Mouse (Mus musculus): ENCODE data around the gene G6pd2. TPM values are rescaled to one million over a fixed set of nuclear protein-coding genes. Genes with fewer than 3 reads are reported as not detected.

The G6pd2 gene
- total RNA-seq (2021), result under 1 TPM in 1 of 2 experiments, not detected in 1; 0.17 TPM
- long read RNA-seq, experiment 1, result 0 reads
- long read RNA-seq, experiment 2, result 0 reads

GRCm38 (mm10) chr5:61808516-61808915 is at the start of gene G6pd2:
G6pd2 (plus strand) TSS chr5:61808816.
- DNase-seq (ENCODE audit: low spot score in 2 of 2), result no peak

GRCm38 (mm10) chr5:61764214-61764613 is 44.4 kb upstream of the G6pd2 start:
- DNase-seq (ENCODE audit: low spot score in 2 of 2), result no peak

- no peak for DNase-seq (ENCODE audit: low spot score in 2 of 2)
Measured at GRCm38 (mm10) chr5:61832935-61833551, 24.4 kb downstream of the G6pd2 start.

GRCm38 (mm10) chr5:61843891-61844290 is 35.3 kb downstream of the G6pd2 start:
- no peak for DNase-seq (ENCODE audit: low spot score in 2 of 2)

Measured in adrenal gland, postnatal 4 days (tissue).